Mouse (Mus musculus) brain, embryonic 14.5 days (tissue): ENCODE results near the gene Fry. TPM values are rescaled to one million over a fixed set of nuclear protein-coding genes. Genes with fewer than 3 reads are reported as not detected.

Experiments used
- DNase-seq: peaks from one replicate; pipeline ENCODE4 v3.0.0-alpha.2; 2011; ENCODE audit warnings: low read depth
- CTCF ChIP-seq: fragments of 200-500 bp; IDR thresholded peaks from 2 replicates; pipeline ENCODE4 v1.5.1; 2012; ENCODE audit warnings: inconsistent platforms, mild to moderate bottlenecking, moderate library complexity, borderline replicate concordance; ENCODE audit not compliant: insufficient read depth, insufficient read length; ENCODE audit errors: extremely low read depth
- POLR2A ChIP-seq: fragments of 200-500 bp; IDR thresholded peaks from 2 replicates; pipeline ENCODE4 v1.6.1; 2012; ENCODE audit warnings: mild to moderate bottlenecking, inconsistent platforms, borderline replicate concordance; ENCODE audit not compliant: poor library complexity, insufficient read depth, insufficient read length, severe bottlenecking; ENCODE audit errors: extremely low read depth
- polyA plus RNA-seq: library from polyadenylated mRNA; depleted of rRNA; stranded (reverse); fragments of >200 nt; gene quantifications from 2 replicates; pipeline ENCODE4 v1.2.3, GENCODE M21; 2012

Fry gene
- polyA plus RNA-seq, 1 experiment = 61.6 TPM

GRCm38 (mm10) chr5:150417223-150417622 is 298.8 kb downstream of the Fry start:
- no peak for TF ChIP-seq POLR2A

DNA sequence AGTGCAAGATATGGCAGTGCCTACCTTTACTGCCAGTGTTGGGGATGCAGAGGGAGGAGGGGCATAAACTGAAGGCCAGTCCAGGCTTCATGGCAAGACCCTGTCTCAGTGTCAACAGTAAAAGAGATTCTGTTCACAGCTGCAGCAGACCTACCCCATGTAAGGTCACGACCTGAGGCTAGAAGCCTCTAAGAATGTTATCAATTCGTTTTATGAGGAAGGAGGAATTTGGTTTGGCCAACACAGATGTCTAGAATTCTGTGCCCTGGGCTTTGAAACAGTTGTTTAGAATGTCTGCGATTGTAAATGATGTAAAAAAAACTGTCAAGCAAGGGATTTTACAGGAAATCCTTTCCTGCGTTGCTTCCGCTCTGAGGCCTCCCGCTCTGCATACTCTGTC is 299.6 kb downstream of the Fry start:
- TF ChIP-seq CTCF = no peak
- no peak for TF ChIP-seq POLR2A
- no peak for DNase-seq

More at GRCm38 (mm10) chr5:150417223-150417622, 298.8 kb downstream of the Fry start:
- DNase-seq = no peak

DNA sequence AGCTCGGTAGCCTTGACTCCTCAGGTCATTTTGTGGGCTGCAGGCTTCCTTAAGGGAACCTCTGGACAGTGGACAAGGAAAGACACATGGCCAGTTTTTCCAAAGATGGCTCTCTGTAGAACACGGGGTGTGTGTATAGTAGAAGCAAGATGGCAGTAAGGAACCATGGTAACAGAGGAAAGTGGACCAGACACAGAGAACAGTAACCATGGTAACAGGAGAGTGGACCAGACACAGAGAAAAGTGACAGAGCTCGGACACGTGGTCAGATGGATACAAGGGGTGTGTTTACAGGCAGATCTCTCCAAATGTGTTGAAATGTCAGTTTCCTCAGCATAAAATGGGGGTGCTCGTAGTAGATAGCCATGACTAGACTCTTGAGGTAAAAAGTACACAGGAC is 306.6 kb downstream of the Fry start:
- no peak for TF ChIP-seq POLR2A
- no peak for TF ChIP-seq CTCF
- DNase-seq = no peak

DNA sequence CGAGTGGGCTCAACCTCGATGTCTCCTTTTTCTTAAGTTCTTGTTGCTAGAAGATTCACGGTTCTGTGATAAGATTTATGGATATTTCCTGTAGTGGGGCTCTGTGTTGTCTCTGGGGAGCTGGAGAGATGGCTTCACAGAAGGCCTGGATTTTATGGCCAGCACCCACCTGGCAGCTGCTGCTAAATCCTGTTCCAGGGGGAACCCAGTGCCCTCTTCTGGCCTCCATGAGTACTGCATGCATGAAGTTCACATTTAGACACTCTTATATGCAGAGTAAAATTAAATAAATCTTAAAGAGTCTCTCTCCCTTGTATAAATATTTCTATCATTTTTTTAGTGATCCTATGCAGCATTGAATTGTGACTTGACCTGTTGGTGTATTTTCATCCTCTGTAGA is 308.1 kb downstream of the Fry start:
- TF ChIP-seq CTCF = peak; percentile 59; the same call in 1 of the 2 replicates
- TF ChIP-seq POLR2A = no peak
- DNase-seq = peak; percentile 54

DNA sequence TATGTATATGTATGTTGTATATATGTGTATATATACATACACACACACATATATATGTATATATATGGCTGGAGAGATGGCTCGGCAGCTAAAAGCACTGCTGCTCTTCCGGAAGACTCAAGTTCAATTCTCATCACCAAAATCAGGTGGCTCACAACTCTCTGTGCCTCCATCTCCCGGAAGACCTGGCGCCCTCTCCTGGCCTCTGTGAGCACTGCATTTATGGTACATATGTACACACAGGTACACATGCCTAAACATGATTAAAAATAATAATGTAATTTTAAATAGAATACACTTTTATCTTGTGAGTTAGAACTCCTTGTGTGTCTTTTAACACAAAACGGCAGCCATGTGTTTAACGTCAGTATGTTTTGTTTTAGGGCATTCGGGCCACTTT is 312.8 kb downstream of the Fry start:
- no peak for DNase-seq
- TF ChIP-seq POLR2A (no peak), CTCF (peak; percentile 51; the same call in 1 of the 2 replicates)

GRCm38 (mm10) chr5:150432960-150433359 is 314.5 kb downstream of the Fry start:
- DNase-seq = no peak
- TF ChIP-seq POLR2A (no peak), CTCF (peak; percentile 31; the same call in 1 of the 2 replicates)

- TF ChIP-seq CTCF (no peak), POLR2A (no peak)
- peak; percentile 33 for DNase-seq
These were observed 318.4 kb downstream of the Fry start for GRCm38 (mm10) chr5:150436629-150437389.

GRCm38 (mm10) chr5:150441690-150442089 is 323.2 kb downstream of the Fry start:
- DNase-seq = peak; percentile 72
- TF ChIP-seq CTCF (peak; percentile 65; the same call in 1 of the 2 replicates), POLR2A (no peak)

DNA sequence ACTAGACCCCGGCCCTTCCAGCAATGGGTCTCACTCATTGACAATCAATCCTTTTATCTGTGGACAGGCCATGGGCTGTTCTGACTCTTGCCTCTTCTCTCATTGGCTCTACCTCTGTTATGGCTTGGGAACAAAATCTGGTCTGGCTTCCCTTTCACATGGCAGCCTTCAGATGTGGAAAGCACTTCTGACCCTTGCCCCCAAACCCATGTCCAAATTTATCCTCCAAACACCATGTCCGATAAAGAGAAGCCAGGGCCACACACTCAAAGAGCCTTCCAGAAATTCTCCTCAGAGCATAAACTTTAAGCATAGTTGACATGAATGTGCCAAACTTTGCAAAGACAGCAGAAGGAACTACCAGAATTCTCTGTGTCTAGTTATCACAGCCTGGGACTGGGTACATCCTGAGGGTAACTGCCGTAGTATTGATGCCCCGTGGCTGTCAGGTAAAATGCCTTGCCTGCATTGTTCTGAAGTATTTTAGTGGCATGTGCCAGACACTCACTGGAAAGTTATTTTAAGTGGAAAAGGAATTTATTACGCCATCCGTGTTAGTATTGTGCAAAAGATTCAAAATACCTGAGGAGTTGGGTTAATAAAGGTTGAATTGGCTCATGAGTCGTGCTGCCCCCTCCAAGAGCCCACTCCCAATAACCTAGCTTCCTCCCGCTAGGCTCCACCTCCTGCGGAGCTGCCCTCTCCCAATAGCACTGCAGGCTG is 333.0 kb downstream of the Fry start:
- no peak for DNase-seq
- no peak for TF ChIP-seq POLR2A

GRCm38 (mm10) chr5:150452004-150452626 is 333.7 kb downstream of the Fry start:
- TF ChIP-seq POLR2A (no peak), CTCF (no peak)

GRCm38 (mm10) chr5:150452671-150453070 is 334.2 kb downstream of the Fry start:
- no peak for DNase-seq
- TF ChIP-seq POLR2A (no peak), CTCF (no peak)

More at GRCm38 (mm10) chr5:150452004-150452626, 333.7 kb downstream of the Fry start:
- DNase-seq = no peak
